Mouse (Mus musculus) myocyte (in vitro differentiated cells): ENCODE measurements around the gene Ccdc66. TPM values are rescaled to one million over a fixed set of nuclear protein-coding genes. Genes with fewer than 3 reads are reported as not detected.

Source experiments
- H3K27me3 ChIP-seq: one replicate; pipeline ENCODE4 v1.6.1; 2011; ENCODE audit not compliant: control insufficient read depth, insufficient read depth, insufficient read length
- H3K36me3 ChIP-seq: one replicate; pipeline ENCODE4 v1.6.1; 2011; ENCODE audit not compliant: control insufficient read depth, insufficient read depth
- H3K4me2 ChIP-seq: one replicate; pipeline ENCODE4 v1.6.1; 2011; ENCODE audit warnings: low read depth, control low read depth
- H3K4me3 ChIP-seq: one replicate; pipeline ENCODE4 v1.5.1; 2011; ENCODE audit warnings: mild to moderate bottlenecking, control low read depth, moderate library complexity
- H3K79me2 ChIP-seq: one replicate; pipeline ENCODE4 v1.6.1; 2011; ENCODE audit not compliant: control insufficient read depth, insufficient read depth
- H3ac ChIP-seq: one replicate; pipeline ENCODE4 v1.6.1; 2011; ENCODE audit not compliant: control insufficient read depth, insufficient read length
- CEBPB ChIP-seq: IDR thresholded peaks from 2 replicates; pipeline ENCODE4 v1.6.1; 2011; ENCODE audit warnings: mild to moderate bottlenecking, moderate library complexity; ENCODE audit not compliant: poor library complexity, insufficient read depth, severe bottlenecking
- E2F4 ChIP-seq: IDR thresholded peaks from one replicate; pipeline ENCODE4 v1.6.1; 2011; ENCODE audit warnings: mild to moderate bottlenecking, control low read depth, moderate library complexity; ENCODE audit not compliant: insufficient read depth
- MAX ChIP-seq: IDR thresholded peaks from one replicate; pipeline ENCODE4 v1.6.1; 2011; ENCODE audit warnings: low read depth, mild to moderate bottlenecking, control low read depth
- MYOD1 ChIP-seq, 3 experiments: IDR thresholded peaks; one replicate each; pipeline ENCODE4 v1.6.1; 2011; ENCODE audit warnings: control low read depth in 2 of 3, low read depth in 2 of 3, mild to moderate bottlenecking in 2 of 3, moderate library complexity in 1 of 3; ENCODE audit not compliant: insufficient read length in 2 of 3, control insufficient read depth in 1 of 3
- MYOG ChIP-seq, 3 experiments: IDR thresholded peaks; one replicate each; pipeline ENCODE4 v1.6.1; 2011; ENCODE audit warnings: control low read depth in 2 of 3, low read depth in 2 of 3, mild to moderate bottlenecking in 2 of 3; ENCODE audit not compliant: insufficient read length in 2 of 3, control insufficient read depth in 1 of 3, insufficient read depth in 1 of 3
- POLR2A ChIP-seq: IDR thresholded peaks from one replicate; pipeline ENCODE4 v1.6.1; 2011; ENCODE audit warnings: low read depth, mild to moderate bottlenecking, control low read depth, moderate library complexity; ENCODE audit not compliant: insufficient read length
- POLR2AphosphoS2 ChIP-seq: IDR thresholded peaks from one replicate; pipeline ENCODE4 v1.6.1; 2011; ENCODE audit warnings: low read depth, control low read depth; ENCODE audit not compliant: insufficient read length
- REST ChIP-seq: IDR thresholded peaks from one replicate; pipeline ENCODE4 v1.6.1; 2011; ENCODE audit warnings: mild to moderate bottlenecking, control low read depth, moderate library complexity; ENCODE audit not compliant: insufficient read depth, insufficient read length
- SRF ChIP-seq: IDR thresholded peaks from one replicate; pipeline ENCODE4 v1.6.1; 2011; ENCODE audit warnings: low read depth; ENCODE audit not compliant: control insufficient read depth, insufficient read length
- TCF12 ChIP-seq: IDR thresholded peaks from one replicate; pipeline ENCODE4 v1.6.1; 2011; ENCODE audit warnings: mild to moderate bottlenecking, control low read depth; ENCODE audit not compliant: poor library complexity, insufficient read depth, severe bottlenecking
- TCF3 ChIP-seq: IDR thresholded peaks from one replicate; pipeline ENCODE4 v1.6.1; 2011; ENCODE audit warnings: low read depth, control low read depth; ENCODE audit not compliant: insufficient read length
- USF1 ChIP-seq: IDR thresholded peaks from one replicate; pipeline ENCODE4 v1.6.1; 2011; ENCODE audit warnings: low read depth, mild to moderate bottlenecking, control low read depth, moderate library complexity
- polyA plus RNA-seq: library from polyadenylated mRNA; unstranded; fragments of >200 nt; fragmentation: generic; extraction: Trizol; gene quantifications from one replicate; pipeline ENCODE4 v1.2.1, GENCODE M21; 2012; ENCODE audit warnings: missing spikeins

Ccdc66 gene
- polyA plus RNA-seq, 1 experiment = 3.4 TPM

DNA sequence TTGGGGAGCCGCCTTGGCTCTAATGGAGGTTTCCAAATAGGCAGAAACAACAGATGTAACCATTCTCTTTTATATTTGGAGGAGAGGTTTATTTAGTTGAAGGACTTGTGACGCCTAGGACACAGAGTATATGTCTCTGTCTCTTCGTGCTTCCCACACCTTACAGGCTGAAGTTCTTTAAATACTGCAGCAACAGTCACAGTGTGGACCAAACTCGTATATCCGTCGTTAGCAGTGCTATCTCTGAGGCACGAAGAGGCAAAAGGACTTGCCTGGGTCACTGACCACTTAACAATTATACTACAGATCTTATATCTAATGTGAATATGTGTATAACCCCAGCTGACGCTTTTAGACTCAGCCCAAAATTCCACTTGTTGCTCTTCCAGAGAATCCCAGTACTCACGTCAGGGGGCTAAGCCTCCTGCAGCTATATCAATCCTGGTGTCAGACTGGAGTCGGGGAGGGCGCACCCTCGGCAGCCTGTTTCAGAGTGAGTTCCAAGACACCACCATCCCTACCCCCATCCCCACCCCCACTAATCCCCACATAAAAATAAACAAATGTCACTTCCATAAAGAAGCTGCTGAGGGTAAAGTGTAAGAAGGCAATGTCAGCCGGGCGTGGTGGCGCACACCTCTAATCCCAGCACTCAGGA lies 513 bp upstream of the Ccdc66 start:
- Histone ChIP-seq H3K36me3 (peaks cover 10% of the 10 kb centered on the region), H3ac (peak overlapping the region; percentile 61), H3K4me3 (peak overlapping the region; percentile 70), H3K4me2 (peak overlapping the region; percentile 97), H3K27me3 (no peaks in the 10 kb centered on the region), H3K79me2 (peaks cover 9% of the 10 kb centered on the region)
- no peak for TF ChIP-seq SRF

DNA sequence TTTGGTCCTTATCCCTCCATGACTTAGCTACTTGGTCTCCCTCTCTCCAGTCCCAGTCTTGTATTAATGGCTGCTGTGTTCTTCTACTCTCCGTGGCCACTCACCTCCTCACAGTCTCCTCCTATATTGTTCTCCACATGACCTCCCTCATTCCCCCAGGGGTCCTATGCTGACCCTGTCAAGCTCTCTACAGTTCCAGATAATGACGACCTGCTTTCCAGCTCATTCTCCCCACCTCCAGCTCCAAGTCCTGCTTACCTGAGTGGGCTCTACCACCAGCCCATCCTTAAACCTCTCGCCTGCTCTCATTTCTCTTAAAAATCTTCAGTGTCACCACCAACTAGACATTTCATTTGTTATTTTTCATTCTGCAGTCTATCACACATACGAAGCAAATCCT lies 7.2 kb downstream of the Ccdc66 start:
- Histone ChIP-seq H3K36me3 (peaks cover 28% of the 10 kb centered on the region), H3K27me3 (no peaks in the 10 kb centered on the region), H3K4me3 (no peak overlapping the region), H3K79me2 (no peaks in the 10 kb centered on the region), H3K4me2 (no peak overlapping the region), H3ac (no peak overlapping the region)
- TF ChIP-seq SRF = no peak
- no peak for TF ChIP-seq TCF3
- TF ChIP-seq MYOG (IDR thresholded peaks at IDR 0.05; ENCODE audit: control insufficient read depth in 1 of 3, insufficient read depth in 1 of 3, insufficient read length in 2 of 3, low read depth in 2 of 3) = no peak
- no peak for TF ChIP-seq REST
- no peak for TF ChIP-seq E2F4
- TF ChIP-seq MYOD1 (IDR thresholded peaks at IDR 0.05; ENCODE audit: control insufficient read depth in 1 of 3, insufficient read length in 2 of 3, low read depth in 2 of 3) = no peak
- no peak for TF ChIP-seq POLR2A
- TF ChIP-seq TCF12 = no peak
- no peak for TF ChIP-seq USF1

DNA sequence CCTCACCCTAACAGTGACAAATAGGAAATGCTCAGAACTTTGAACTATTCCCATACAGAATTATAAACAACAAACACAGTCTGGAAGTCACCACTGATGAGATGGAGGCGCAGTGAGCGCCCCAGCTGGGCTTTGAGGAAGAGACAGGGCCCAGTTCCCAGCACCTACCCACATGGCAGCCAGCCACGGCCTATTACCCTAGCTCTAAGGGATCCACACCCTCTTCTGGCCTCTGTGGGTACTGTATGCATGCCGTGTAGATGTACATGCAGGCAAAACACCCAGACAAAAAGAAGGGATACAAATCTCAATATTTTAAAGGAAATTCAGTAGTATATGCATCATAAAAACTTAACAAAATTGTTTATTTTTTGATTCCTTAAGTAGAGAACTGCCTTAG lies 14.7 kb downstream of the Ccdc66 start:
- H3K27me3 ChIP-seq = no peaks in the 10 kb centered on the region
- TF ChIP-seq E2F4 (no peak), POLR2AphosphoS2 (no peak), REST (no peak)
- H3K79me2 ChIP-seq = no peaks in the 10 kb centered on the region
- no peak overlapping the region for H3K4me3 ChIP-seq
- H3K36me3 ChIP-seq = peaks cover 66% of the 10 kb centered on the region
- H3K4me2 ChIP-seq = no peak overlapping the region
- H3ac ChIP-seq = no peak overlapping the region

DNA sequence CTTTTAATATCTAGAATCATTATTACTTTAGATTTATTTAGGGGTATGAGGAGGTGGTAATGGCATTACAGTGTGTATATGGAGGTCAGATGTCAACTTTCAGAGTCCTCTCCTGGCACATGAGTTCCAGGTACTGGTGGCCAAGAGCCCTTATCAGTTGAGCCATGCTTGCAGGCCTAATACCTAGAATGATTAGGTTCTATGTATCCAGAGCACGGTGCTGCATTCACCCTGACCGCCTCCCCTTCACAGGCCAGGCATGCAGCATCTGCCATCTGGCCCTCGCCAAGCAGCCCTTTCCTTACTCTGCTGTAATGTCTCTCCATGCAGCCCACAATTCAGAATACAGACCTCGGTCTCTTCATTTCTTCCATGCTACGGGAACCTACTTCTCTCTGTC lies 16.9 kb downstream of the Ccdc66 start:
- Histone ChIP-seq H3K27me3 (no peaks in the 10 kb centered on the region), H3K4me2 (no peak overlapping the region), H3ac (no peak overlapping the region), H3K79me2 (no peaks in the 10 kb centered on the region), H3K36me3 (peaks cover 72% of the 10 kb centered on the region), H3K4me3 (no peak overlapping the region)
- no peak for TF ChIP-seq POLR2A
- TF ChIP-seq POLR2AphosphoS2 = peak; percentile 22

DNA sequence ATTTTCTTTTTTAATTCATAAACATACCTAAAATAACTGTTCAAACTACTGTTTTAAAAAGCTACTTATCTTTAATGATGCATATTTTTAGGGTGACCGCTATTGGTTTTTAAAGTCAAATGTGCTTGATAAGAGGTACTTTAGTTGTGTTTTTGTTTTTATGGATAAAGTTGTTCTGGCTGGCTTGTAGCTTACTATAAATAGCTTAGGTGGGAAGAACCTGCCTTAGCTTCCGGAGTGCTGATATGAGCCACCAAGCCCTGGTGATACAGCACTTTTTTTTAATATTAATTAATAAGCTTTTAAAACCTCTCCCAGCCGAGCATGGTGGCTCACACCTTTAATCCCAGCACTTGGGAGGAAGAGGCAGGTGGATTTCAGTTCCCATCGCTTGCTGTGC lies 61.3 kb downstream of the Ccdc66 start:
- Histone ChIP-seq H3K4me3 (no peak overlapping the region), H3K36me3 (peaks cover 49% of the 10 kb centered on the region), H3ac (no peak overlapping the region), H3K79me2 (no peaks in the 10 kb centered on the region), H3K4me2 (no peak overlapping the region), H3K27me3 (no peaks in the 10 kb centered on the region)
- TF ChIP-seq TCF12 (no peak), POLR2A (no peak), REST (no peak), USF1 (no peak), TCF3 (no peak), CEBPB (no peak), MAX (no peak), POLR2AphosphoS2 (no peak), MYOD1 (IDR thresholded peaks at IDR 0.05; ENCODE audit: control insufficient read depth in 1 of 3, insufficient read length in 2 of 3, low read depth in 2 of 3) (no peak), E2F4 (no peak)

DNA sequence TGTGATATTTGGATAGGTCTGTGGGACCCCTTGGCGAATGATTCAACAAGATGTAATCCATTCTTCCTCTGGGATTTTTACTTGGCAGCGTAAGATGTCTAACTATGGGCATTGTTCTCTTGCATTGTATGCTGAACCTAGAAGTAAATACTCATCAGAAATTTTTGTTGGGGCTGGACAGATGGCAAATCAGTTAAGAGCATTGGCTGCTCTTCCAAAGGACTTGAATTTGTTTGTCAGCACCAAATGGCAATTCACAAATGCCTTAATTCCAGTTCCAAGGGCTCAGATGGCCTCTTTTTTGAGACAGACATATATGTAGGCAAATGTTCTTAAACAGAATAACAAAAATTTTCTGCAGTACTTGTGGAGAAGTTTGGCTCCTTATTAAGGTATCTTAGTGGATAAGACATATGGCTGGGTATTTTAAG lies 63.4 kb downstream of the Ccdc66 start:
- no peak for TF ChIP-seq REST
- no peak for TF ChIP-seq POLR2A
- TF ChIP-seq MAX = no peak
- TF ChIP-seq MYOD1 (IDR thresholded peaks at IDR 0.05; ENCODE audit: control insufficient read depth in 1 of 3, insufficient read length in 2 of 3, low read depth in 2 of 3) = no peak
- TF ChIP-seq MYOG (IDR thresholded peaks at IDR 0.05; ENCODE audit: control insufficient read depth in 1 of 3, insufficient read depth in 1 of 3, insufficient read length in 2 of 3, low read depth in 2 of 3) = no peak
- TF ChIP-seq TCF12 = no peak
- TF ChIP-seq USF1 = no peak
- TF ChIP-seq POLR2AphosphoS2 = no peak
- no peak for TF ChIP-seq E2F4
- no peak for TF ChIP-seq TCF3
- no peak for TF ChIP-seq SRF
- no peak for TF ChIP-seq CEBPB
- H3K4me3 ChIP-seq = no peak overlapping the region
- peaks cover 46% of the 10 kb centered on the region for H3K36me3 ChIP-seq

More for the DNA sequence above, 63.4 kb downstream of the Ccdc66 start:
- Histone ChIP-seq H3K4me2 (no peak overlapping the region), H3K27me3 (no peaks in the 10 kb centered on the region), H3K79me2 (no peaks in the 10 kb centered on the region), H3ac (no peak overlapping the region)
